Mouse (Mus musculus) left cerebral cortex, adult 2 months (tissue): ENCODE data around the gene Qrfp. TPM values are rescaled to one million over a fixed set of nuclear protein-coding genes. Genes with fewer than 3 reads are reported as not detected.
A peak's percentile ranks its signal among the peaks of the same experiment; 100 is the strongest.

Experiments
- DNase-seq, 2 experiments: peaks; one replicate each; pipeline ENCODE4 v3.0.0; 2021 to 2022; ENCODE audit warnings: low spot score in 2 of 2, mixed read lengths in 1 of 2; ENCODE audit errors: extremely low spot score in 1 of 2
- H3K27ac ChIP-seq: fragments of 200-600 bp; 2 replicates; pipeline ENCODE4 v1.8.1; 2022
- H3K4me3 ChIP-seq: fragments of 200-600 bp; 2 replicates; pipeline ENCODE4 v1.8.1; 2022
- CTCF ChIP-seq: fragments of 200-600 bp; IDR thresholded peaks from 2 replicates; pipeline ENCODE4 v1.8.1; 2022; ENCODE audit warnings: antibody characterized with exemption, mild to moderate bottlenecking, moderate library complexity
- intact Hi-C: fragments of 180-260 bp; cut with DNase I; formaldehyde crosslinking; loops from one replicate; pipeline ENCODE4 v1.15.1; 2025
- total RNA-seq, 2 experiments: library from RNA; stranded (reverse); gene quantifications; 2 replicates each; pipeline ENCODE4 v1.2.3; 2021

The Qrfp gene
- total RNA-seq, 2 experiments from 2014 or later: not detected

GRCm38 (mm10) chr2:31762853-31763252, 47.5 kb downstream of the Qrfp start:
- peak overlapping the region; percentile 54 for H3K27ac ChIP-seq
- no peak for TF ChIP-seq CTCF
- no peak for DNase-seq
- no peak overlapping the region for H3K4me3 ChIP-seq
- intact Hi-C loops: no loop called here

GRCm38 (mm10) chr2:31762155-31762554, 48.2 kb downstream of the Qrfp start:
- H3K4me3 ChIP-seq: no peak overlapping the region
- peak overlapping the region; percentile 54; the same call in 1 of the 2 replicates for H3K27ac ChIP-seq
- no peak for DNase-seq
- no peak for TF ChIP-seq CTCF
- intact Hi-C loops: no loop called here

GRCm38 (mm10) chr2:31761585-31761984, 48.8 kb downstream of the Qrfp start:
- no peak for TF ChIP-seq CTCF
- Histone ChIP-seq H3K27ac (peak overlapping the region; percentile 84; the same call in 1 of the 2 replicates), H3K4me3 (peak overlapping the region; percentile 62)
- intact Hi-C loops: no loop called here
- DNase-seq: no peak

DNA sequence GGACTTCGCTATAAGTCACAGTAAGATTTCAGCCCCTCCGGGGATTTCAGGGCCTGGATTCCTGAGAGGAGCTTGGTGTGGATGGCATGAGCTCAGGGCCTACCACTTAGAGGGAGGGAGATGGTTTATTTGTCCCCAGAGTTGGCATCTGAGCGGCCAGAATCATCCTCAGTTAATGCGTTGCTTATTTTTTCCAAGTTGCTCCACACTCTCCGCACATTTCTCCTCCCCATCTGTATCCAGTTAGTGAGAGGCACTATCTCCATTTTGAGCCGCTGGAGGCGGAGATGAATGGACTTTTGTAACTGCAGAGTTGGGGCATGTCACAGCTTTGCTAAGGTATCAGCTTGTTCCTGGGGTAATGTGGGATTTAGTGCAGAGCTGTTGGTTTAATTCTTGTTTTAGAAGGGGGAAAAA, 49.3 kb downstream of the Qrfp start:
- DNase-seq: no peak
- intact Hi-C loops: no loop called here
- Histone ChIP-seq H3K4me3 (peak overlapping the region; percentile 62), H3K27ac (peak overlapping the region; percentile 84)
- TF ChIP-seq CTCF: no peak

- no peak for TF ChIP-seq CTCF
- H3K27ac ChIP-seq: peak overlapping the region; percentile 84
- intact Hi-C loops: no loop called here
These were observed 49.9 kb downstream of the Qrfp start for GRCm38 (mm10) chr2:31760486-31760885.

DNA sequence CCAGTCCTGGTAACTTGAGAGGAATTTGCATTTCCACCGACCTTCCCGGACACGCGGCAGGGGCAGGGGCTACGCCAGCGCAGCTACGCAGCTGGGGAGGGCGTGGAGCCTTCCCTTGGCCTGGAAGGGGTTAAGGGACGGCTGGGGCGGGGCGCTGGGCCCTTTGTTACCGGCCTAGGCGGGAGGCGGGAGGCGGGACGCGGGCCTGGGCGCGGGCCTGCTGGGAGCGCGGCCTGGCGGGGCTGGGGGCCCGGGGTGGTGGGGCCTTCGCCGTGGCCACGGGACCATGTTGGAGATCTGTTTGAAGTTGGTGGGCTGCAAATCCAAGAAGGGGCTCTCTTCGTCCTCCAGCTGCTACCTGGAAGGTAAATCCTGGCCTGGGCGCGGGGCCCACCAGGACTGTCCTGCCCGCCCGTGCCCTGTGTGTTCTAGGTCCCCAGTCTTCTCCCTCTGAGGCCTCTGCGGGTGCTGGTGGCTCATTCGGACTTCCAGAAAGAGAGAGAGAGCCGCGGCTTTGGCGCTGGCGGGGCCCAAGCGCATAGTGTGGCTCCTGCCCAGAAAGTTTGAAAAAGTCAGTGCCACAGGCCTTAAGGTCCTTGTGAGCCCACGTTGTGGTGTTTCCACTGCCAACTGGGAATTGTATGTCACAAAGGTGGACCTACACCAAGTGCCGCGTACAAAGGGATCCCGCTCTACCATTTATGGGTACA, 50.5 kb downstream of the Qrfp start:
- H3K27ac ChIP-seq: peak overlapping the region; percentile 84
- TF ChIP-seq CTCF: no peak
- peak; percentile 36 to 50 for DNase-seq
- intact Hi-C loops: no loop called here
- H3K4me3 ChIP-seq: peak overlapping the region; percentile 62

More at GRCm38 (mm10) chr2:31760486-31760885, 49.9 kb downstream of the Qrfp start:
- no peak for DNase-seq
- peak overlapping the region; percentile 62 for H3K4me3 ChIP-seq

DNA sequence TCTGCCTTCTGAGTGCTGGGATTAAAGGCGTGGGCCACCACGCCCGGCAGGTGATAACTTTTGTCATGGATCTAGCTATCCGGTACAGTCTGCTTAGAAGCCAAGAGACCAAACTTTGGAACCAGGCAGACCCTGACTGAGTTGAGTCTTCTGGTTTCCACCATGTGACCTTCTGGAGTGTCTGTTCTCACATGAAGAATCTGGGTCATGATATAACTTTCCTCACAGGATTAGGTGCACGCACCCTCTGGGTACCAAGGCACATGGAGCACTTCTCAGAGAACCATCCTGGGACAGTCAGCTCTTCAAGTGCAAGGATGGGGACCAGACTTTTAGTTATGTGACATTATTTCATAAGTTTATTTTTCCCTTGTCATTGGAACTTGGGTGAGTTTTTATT, 51.4 kb downstream of the Qrfp start:
- DNase-seq: no peak
- intact Hi-C loops: no loop called here

DNA sequence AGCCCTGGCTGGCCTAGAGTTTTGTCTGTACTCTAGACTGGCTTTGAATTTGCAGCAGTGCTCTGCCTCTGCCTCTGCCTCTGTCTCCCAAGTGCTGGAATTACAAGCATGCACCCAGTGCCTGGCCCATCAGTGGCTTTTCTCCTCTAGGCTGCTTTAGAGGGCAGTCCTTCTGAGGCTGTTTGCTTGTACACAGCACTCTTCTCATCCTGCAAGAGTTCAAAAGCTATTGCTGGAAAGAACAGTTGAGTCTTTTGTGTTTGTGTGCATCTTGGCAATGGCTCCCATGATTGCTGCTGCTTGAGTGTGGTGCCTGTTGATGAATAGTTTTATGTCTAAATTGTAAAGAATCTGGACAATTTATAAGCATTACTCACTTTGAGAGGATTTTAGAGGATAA, 52.9 kb downstream of the Qrfp start:
- no peak overlapping the region for H3K27ac ChIP-seq
- intact Hi-C loops: no loop called here
- H3K4me3 ChIP-seq: no peak overlapping the region
- DNase-seq: no peak
- TF ChIP-seq CTCF: no peak; the same call in 1 of the 2 replicates

More for the DNA sequence above, 51.4 kb downstream of the Qrfp start:
- Histone ChIP-seq H3K4me3 (no peak overlapping the region), H3K27ac (no peak overlapping the region; the same call in 1 of the 2 replicates)
- TF ChIP-seq CTCF: no peak

Other genes starting within 250 kb of the Qrfp start
- 10 to 100 TPM; 39.2 to 42.2 TPM for gene Fubp3, start 237.9 kb downstream of the Qrfp start, total RNA-seq
- gene Prdm12, start 170.5 kb downstream of the Qrfp start, total RNA-seq: under 1 TPM; 0.14 to 0.72 TPM
- gene Exosc2, start 139.9 kb downstream of the Qrfp start, total RNA-seq: 10 to 100 TPM; 21.3 to 22.8 TPM
- gene Abl1, start 122.2 kb downstream of the Qrfp start, total RNA-seq: 10 to 100 TPM; 41.0 to 43.2 TPM
- gene Fibcd1, start 35.4 kb upstream of the Qrfp start, total RNA-seq: 10 to 100 TPM in 1 of 2 experiments, 1 to 10 TPM in 1; 7.9 to 11.4 TPM
- gene Lamc3, start 76.7 kb upstream of the Qrfp start, total RNA-seq: 1 to 10 TPM; 6.9 to 8.8 TPM
- gene Aif1l, start 139.6 kb upstream of the Qrfp start, total RNA-seq: 1 to 10 TPM; 3.6 to 4.8 TPM
- gene Nup214, start 163.9 kb upstream of the Qrfp start, total RNA-seq: 10 to 100 TPM; 63.9 to 65.9 TPM